Mouse (Mus musculus): ENCODE data around the gene Tgfb2.

DNA sequence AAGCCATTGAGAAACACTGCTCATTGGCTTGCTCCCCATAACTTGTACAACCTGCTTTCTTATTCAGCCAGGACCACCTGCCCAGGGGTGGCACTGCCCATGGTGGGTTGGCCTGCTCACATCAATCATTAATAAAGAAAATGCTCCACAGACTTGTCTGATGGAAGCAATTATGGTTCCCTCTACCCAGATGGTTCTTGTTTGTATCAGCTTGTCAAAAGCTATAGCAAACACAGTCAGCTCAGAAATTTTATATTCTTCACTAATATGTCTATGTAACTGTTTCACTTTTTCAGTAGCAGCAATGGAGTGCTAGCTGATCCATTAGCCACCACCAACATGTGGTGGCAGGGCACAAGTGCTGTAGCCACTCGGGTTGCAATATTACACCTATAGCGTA lies 94.4 kb downstream of the Tgfb2 start:
- TF ChIP-seq TAL1 (IDR thresholded peaks at IDR 0.05; ENCODE audit: low read length) (no peak), GATA1 (IDR thresholded peaks at IDR 0.05; ENCODE audit: low read length) (no peak)

Measured in erythroblast, embryonic 14.5 days (primary cell).